Mouse (Mus musculus) urinary bladder, postnatal 25 days (tissue): ENCODE results near the gene Myocos.

Source experiments
- DNase-seq: peaks from one replicate; pipeline ENCODE4 v3.0.0; 2022; ENCODE audit warnings: low spot score

Gene Myocos

GRCm38 (mm10) chr1:162615511-162615910, 42.5 kb downstream of the Myocos start:
- DNase-seq = no peak

- no peak for DNase-seq
Measured at GRCm38 (mm10) chr1:162611191-162611590, 46.8 kb downstream of the Myocos start.

- no peak for DNase-seq
Measured at GRCm38 (mm10) chr1:162609633-162610250, 48.3 kb downstream of the Myocos start.

GRCm38 (mm10) chr1:162608127-162608526, 49.9 kb downstream of the Myocos start:
- DNase-seq = no peak

GRCm38 (mm10) chr1:162601288-162601687, 56.7 kb downstream of the Myocos start:
- DNase-seq = no peak

GRCm38 (mm10) chr1:162599617-162600016, 58.4 kb downstream of the Myocos start:
- no peak for DNase-seq

- no peak for DNase-seq
Measured at GRCm38 (mm10) chr1:162597379-162598102, 60.5 kb downstream of the Myocos start.
